Mouse (Mus musculus): ENCODE measurements at regions not wholly inside any gene's neighbourhood (a gene's known extent, or its start where the extent isn't known, plus 50 kb on each side); places are given as distances from the start of the nearest gene placed in this dataset.

DNA sequence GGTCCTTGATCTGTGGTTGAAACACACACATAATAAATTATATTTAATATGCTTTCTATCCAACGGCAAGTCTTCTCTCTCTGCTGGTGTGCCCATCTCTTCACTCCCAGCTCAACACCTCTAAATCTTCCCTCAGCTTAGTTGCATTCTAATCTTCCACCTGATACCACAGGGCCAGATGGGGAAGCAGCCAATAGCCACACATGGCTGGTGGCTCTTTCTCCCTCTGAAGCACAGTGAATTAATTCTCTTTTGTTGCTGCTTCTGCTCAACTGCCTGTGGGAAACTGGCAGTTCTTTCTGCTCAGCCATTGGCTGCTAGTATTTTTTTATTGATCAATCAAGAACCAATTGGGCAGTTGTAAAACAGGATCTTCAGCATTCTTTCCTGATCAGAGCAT lies 750.0 kb downstream of the Serpinb8 start:
- in situ Hi-C loops (cut with MboI, MseI), result no loop called here

- in situ Hi-C loops (cut with MboI, MseI), result no loop called here
These were observed 751.5 kb downstream of the Serpinb8 start for GRCm38 (mm10) chr1:108341352-108341751.

- in situ Hi-C loops (cut with MboI, MseI), result no loop called here
These were observed 774.0 kb downstream of the Serpinb8 start for GRCm38 (mm10) chr1:108363788-108364187.

DNA sequence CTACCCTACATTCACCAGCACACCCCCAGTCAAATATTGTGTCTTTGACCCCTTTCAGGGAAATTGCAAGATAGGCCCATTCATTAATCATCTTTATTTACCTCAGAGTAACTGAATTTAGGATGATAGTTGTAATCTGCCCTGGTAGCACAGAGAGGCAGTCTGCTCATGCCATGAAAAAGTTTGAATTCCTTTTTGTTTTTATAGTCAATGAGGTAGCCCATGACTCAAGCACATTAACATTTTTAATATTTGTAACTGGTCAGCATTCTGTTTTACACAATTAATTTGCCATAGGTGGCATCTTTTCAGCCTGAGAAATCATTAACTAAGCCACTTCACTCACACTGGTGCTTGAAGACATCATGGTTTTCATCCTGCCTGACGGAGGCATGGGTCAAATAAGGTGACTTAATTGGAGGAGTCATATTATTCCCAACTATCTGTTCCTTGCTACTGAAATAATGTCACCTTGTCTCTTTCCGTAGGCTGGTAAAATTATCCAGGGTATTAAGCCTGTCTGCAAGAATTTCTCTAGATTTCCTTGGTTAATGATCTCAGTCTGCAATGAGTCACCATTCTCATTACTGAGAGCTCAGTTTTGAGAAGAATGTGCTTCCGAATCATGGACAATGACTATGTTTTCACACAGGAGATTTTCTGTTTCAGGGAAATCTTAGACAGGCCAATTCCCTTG lies 780.2 kb downstream of the Serpinb8 start:
- in situ Hi-C loops (cut with MboI, MseI), result no loop called here

GRCm38 (mm10) chr1:108389930-108390329 lies 800.1 kb downstream of the Serpinb8 start:
- in situ Hi-C loops (cut with MboI, MseI), result loop anchor here in 1 of 2 experiments (10.0 kb wide), 1 partner anchor 765 kb away; no protein-coding TSS in a partner anchor

GRCm38 (mm10) chr1:108390497-108390896 lies 800.7 kb downstream of the Serpinb8 start:
- in situ Hi-C loops (cut with MboI, MseI), result loop anchor here in 1 of 2 experiments (10.0 kb wide), 1 partner anchor 766 kb away; no protein-coding TSS in a partner anchor

GRCm38 (mm10) chr1:108439845-108440244 lies 850.0 kb downstream of the Serpinb8 start:
- in situ Hi-C loops (cut with MboI, MseI), result loop anchor here in 1 of 2 experiments (5.0 kb wide), 1 partner anchor 63 kb away; no protein-coding TSS in a partner anchor

- in situ Hi-C loops (cut with MboI, MseI), result no loop called here
These were observed 863.0 kb downstream of the Serpinb8 start for GRCm38 (mm10) chr1:108452776-108453175.

- in situ Hi-C loops (cut with MboI, MseI), result no loop called here
These were observed 882.2 kb downstream of the Serpinb8 start for GRCm38 (mm10) chr1:108472031-108472430.

GRCm38 (mm10) chr1:108498854-108499253 lies 909.0 kb downstream of the Serpinb8 start:
- in situ Hi-C loops (cut with MboI, MseI), result no loop called here

DNA sequence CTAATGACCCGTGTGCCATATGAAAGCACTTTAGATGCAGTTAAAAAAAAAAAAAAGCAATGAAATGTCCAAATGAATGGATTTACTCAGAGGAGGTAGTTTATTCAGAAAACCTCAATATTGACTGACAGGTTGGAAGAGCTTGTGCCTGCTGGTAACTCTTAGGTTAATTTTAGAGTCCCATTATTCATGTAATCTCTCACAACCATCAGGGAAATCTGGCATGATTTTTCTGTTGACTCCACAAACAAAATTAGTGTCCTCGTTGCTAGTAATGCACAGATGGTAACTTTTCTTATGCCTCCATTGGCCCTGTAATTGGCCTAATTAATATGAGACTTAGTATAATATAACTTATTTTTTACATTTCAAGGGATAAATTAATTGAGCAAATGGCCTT lies 937.6 kb downstream of the Serpinb8 start:
- in situ Hi-C loops (cut with MboI, MseI), result no loop called here

DNA sequence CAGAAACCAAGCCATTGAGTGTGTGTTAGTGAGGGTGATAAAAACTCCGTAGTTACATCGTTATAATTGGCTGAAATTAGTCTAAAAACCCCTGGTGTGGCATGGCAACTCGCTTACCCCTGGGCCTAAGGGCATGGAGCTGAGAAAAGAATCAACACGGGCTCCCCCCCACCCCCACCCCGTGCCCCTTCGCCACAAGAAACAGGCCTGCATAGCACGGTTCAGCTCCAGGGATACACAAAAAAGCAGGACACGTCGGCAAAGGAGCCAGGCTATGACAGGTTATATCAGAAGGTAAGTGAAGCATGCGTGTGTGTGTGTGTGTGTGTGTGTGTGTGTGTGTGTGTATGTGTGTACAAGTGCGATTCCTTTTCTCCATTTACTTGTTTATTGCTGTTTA lies 948.4 kb downstream of the Serpinb8 start:
- in situ Hi-C loops (cut with MboI, MseI), result no loop called here

DNA sequence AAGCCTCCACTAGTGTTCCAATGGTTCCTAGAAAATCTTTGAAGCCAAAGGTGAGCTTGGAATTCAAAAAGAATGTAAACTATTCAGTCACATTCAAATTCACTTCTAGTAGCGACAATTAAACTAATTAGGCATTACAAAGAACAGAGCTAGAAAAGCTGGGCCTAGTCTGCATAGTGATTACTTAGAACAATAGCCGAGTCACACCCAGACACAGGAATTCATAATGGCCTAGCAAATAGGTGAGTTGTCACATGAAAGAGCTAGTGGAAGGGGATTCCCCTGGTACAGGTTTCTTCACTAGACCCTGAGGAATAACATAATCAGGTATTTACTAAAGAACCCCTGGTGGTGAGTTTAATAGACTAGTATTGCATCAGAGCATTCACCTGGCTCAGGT lies 958.9 kb downstream of the Serpinb8 start:
- in situ Hi-C loops (cut with MboI, MseI), result loop anchor here in 1 of 2 experiments (10.0 kb wide), 1 partner anchor 934 kb away; no protein-coding TSS in a partner anchor

GRCm38 (mm10) chr1:108558882-108559281 lies 969.1 kb downstream of the Serpinb8 start:
- in situ Hi-C loops (cut with MboI, MseI), result no loop called here

DNA sequence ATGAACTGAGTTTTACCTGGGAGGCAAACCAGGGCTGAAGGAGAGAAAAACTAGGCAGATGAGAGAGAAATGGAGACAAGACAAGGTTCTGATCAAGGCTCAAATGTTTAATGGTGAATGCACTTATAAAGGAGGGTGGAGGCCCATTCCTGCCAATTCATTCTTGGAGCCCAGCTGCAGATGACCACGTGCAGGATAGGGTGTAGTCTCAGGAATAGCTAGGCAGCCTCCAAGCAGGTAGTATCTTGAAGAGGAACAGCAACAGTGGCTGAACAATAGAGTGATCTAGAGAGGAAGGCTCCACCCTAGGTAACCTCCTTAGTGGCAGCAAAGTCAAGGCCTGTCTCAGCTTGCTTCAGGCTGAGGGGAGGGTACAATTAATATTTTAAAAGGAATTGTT lies 973.2 kb downstream of the Serpinb8 start:
- in situ Hi-C loops (cut with MboI, MseI), result no loop called here

DNA sequence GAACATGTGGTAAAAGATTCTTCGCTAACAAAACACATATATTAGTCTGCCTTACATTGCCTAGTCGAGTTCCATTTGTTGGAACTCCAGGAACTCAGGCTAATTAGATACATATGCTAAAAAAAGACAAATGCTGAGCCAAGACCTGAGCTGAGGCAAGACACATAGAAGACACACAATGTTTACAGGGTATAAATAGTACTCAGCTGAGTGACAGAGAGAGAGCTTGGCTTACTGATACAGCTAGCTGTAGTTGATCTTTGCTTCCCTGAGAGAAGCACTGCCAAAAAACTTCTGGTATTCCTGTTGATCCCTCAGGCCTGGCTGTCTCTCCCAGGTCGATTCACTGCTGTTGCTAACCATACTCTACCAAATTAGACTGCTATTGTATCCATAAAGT lies 982.2 kb downstream of the Serpinb8 start:
- in situ Hi-C loops (cut with MboI, MseI), result no loop called here

- in situ Hi-C loops (cut with MboI, MseI), result no loop called here
These were observed 983.0 kb downstream of the Serpinb8 start for GRCm38 (mm10) chr1:108572765-108573164.

- in situ Hi-C loops (cut with MboI, MseI), result no loop called here
These were observed 987.0 kb downstream of the Serpinb8 start for GRCm38 (mm10) chr1:108576806-108577205.

DNA sequence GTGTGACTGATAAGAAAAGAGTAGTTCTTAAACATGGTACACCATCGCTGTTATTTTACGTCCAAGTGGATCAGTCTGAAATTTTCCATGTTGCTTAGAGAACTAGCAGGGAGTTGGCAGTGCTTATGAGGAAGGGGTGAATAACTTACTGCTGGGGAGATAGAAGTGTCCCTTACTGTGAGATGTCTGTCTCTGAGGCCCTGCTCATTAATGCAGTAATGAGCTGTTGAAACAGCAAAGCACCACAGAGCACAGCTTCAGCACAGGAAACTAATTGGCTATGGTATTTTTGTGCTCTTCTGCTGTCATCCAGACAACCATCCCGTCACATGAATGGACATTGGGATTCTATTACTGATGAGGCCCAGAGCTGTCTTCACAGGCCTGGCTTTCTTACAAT lies 988.0 kb downstream of the Serpinb8 start:
- in situ Hi-C loops (cut with MboI, MseI), result no loop called here

DNA sequence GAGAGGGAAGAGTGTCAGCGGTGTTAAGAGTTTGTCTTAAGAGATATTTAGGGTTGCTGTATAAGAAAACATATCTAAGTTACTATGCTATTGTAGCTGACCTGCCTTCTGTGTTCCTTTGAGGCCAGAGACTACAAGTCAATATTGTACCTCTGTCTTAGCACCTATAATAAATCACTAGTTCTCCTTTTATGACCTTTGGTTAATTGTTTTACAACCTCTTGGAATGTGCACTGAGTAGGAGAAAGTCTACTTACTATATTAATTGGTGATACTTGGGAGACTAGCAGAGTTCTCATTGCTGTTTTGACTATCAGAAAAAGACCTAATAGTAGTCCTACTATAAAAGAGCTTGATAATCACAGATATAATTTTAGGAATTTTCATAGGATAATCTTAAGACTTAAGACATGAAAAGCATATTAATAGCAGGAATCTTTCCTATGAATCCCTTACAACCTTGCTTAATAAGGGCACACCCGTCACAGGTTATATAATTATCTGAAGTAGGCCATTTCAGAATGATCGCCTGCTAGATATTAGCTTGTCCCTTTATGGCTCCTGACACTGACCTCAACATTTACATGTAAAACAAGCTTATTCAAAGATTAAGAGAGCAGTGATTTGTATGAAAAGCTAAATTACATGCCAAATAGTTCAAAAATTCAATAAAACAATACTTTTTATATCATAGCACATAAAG lies 1003.1 kb downstream of the Serpinb8 start:
- in situ Hi-C loops (cut with MboI, MseI), result no loop called here

- in situ Hi-C loops (cut with MboI, MseI), result no loop called here
These were observed 1007.3 kb downstream of the Serpinb8 start for GRCm38 (mm10) chr1:108597129-108597528.

All from T-helper 17 cell (primary cell).